Comparison of ENCODE assay signal across 13 mouse cellular contexts in the genomic region with DNA sequence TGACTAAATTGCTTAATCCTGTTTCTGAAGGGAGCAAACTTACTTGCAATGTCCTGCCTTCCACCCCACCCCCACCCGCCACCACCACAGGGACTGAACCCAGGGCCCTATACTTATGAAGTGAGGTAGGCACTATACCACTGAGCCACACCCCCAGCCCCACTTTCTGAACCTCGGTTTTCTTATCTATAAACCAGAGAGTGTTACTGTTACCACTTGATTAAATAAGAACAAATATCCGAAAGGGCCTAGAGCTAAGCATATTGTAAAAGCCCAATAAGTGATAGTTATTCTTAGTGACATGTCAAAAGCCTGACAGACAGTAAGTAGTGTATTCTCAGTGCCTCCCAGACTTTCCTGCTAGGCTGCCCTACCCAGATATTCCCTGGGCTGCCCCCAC. TPM values are rescaled to one million over a fixed set of nuclear protein-coding genes. Genes with fewer than 3 reads are reported as not detected.
A peak's percentile ranks its signal among the peaks of the same experiment; 100 is the strongest.
DNase-seq lines count a peak whose midpoint lies in the region; ATAC-seq lines count a peak whose summit lies in the region.
"Had no signal": no experiment of that assay in that cellular context is flagged by ENCODE, and none has a peak within 500 bp of the region (broad histone marks: within the 10 kb centered on the region; RNA-seq: fewer than 3 reads in every experiment).

No protein-coding gene starts in this region.

- no peak overlapping the region for H3K4me3 ChIP-seq in heart, embryonic 10.5 days
- H3K4me3 ChIP-seq in lung, embryonic 15.5 days = no peak overlapping the region
- no peak overlapping the region for H3K4me3 ChIP-seq in stomach, embryonic 14.5 days (ENCODE audit: low read depth, low read length)
- H3K4me3 ChIP-seq: hindbrain, embryonic 15.5 days; neural tube, embryonic 12.5 days had no signal

- no peak overlapping the region for H3K4me2 ChIP-seq in lung, embryonic 15.5 days
- H3K4me2 ChIP-seq in stomach, embryonic 14.5 days (replicated peaks; ENCODE audit: low read depth, low read length) = no peak overlapping the region
- H3K4me2 ChIP-seq: hindbrain, embryonic 15.5 days; neural tube, embryonic 12.5 days had no signal

- peaks cover 8% of the 10 kb centered on the region; the same call in 1 of the 2 replicates for H3K36me3 ChIP-seq in heart, embryonic 10.5 days
- no peaks in the 10 kb centered on the region for H3K36me3 ChIP-seq in lung, embryonic 15.5 days
- H3K36me3 ChIP-seq in stomach, embryonic 14.5 days (ENCODE audit: control insufficient read depth, insufficient read depth, low read length) = 0 out of 2 replicates have a peak, but pooled peaks cover 1% of the 10 kb centered on the region
- H3K36me3 ChIP-seq: hindbrain, embryonic 15.5 days had no signal

- H3K27ac ChIP-seq in heart, embryonic 10.5 days = peak overlapping the region; percentile 76
- H3K27ac ChIP-seq in lung, embryonic 15.5 days = peak overlapping the region; percentile 37; the same call in 1 of the 2 replicates
- peak overlapping the region; percentile 48; the same call in 1 of the 2 replicates for H3K27ac ChIP-seq in stomach, embryonic 14.5 days (ENCODE audit: low read length)
- H3K27ac ChIP-seq: hindbrain, embryonic 15.5 days; neural tube, embryonic 12.5 days had no signal

- DNase-seq in heart, embryonic 10.5 days (ENCODE audit: low spot score) = no peak
- DNase-seq in heart, postnatal 10 days = no peak
- DNase-seq in lung, postnatal 14 days = no peak
- peak; percentile 61 for DNase-seq in liver
- DNase-seq in cerebellum, adult 8-10 months = no peak
- no peak for DNase-seq in adrenal gland, adult 2 months
- DNase-seq: cerebellum, postnatal 14 days had no signal

- no peaks in the 10 kb centered on the region for H3K9me3 ChIP-seq in heart, embryonic 10.5 days
- H3K9me3 ChIP-seq in lung, embryonic 15.5 days = no peaks in the 10 kb centered on the region
- no peaks in the 10 kb centered on the region for H3K9me3 ChIP-seq in stomach, embryonic 14.5 days (ENCODE audit: control insufficient read depth, low read depth, low read length)
- H3K9me3 ChIP-seq: hindbrain, embryonic 15.5 days; neural tube, embryonic 12.5 days had no signal

- no peaks in the 10 kb centered on the region for H3K27me3 ChIP-seq in heart, embryonic 10.5 days (ENCODE audit: insufficient read depth, poor library complexity, severe bottlenecking)
- no peaks in the 10 kb centered on the region for H3K27me3 ChIP-seq in lung, embryonic 15.5 days
- no peaks in the 10 kb centered on the region for H3K27me3 ChIP-seq in stomach, embryonic 14.5 days (ENCODE audit: control insufficient read depth, insufficient read depth, low read length)
- H3K27me3 ChIP-seq: hindbrain, embryonic 15.5 days; neural tube, embryonic 12.5 days had no signal

- 36% methylated on average over 3 of the region's 3 CpGs for WGBS in heart, embryonic 10.5 days
- WGBS in lung, embryonic 15.5 days = 39% methylated on average over 3 of the region's 3 CpGs
- 36% methylated on average over 3 of the region's 3 CpGs for WGBS in stomach, embryonic 14.5 days

- no peak for ATAC-seq in lung, embryonic 15.5 days (ENCODE audit: borderline replicate concordance, extremely low read depth, low FRiP score, low TSS enrichment)
- ATAC-seq in stomach, embryonic 14.5 days (ENCODE audit: insufficient number of reproducible peaks, insufficient read depth, low FRiP score, low read depth) = no peak

- H3K4me1 ChIP-seq in heart, embryonic 10.5 days = peaks cover 55% of the 10 kb centered on the region
- H3K4me1 ChIP-seq in lung, embryonic 15.5 days = peaks cover 35% of the 10 kb centered on the region
- H3K4me1 ChIP-seq in stomach, embryonic 14.5 days (ENCODE audit: control insufficient read depth, insufficient read depth, low read length) = peaks cover 27% of the 10 kb centered on the region

- intact Hi-C loops in heart, postnatal 10 days (cut with DNase I) = no loop called here

- H3K9ac ChIP-seq in lung, embryonic 15.5 days = no peak overlapping the region
- H3K9ac ChIP-seq in stomach, embryonic 14.5 days (replicated peaks; ENCODE audit: low read depth, low read length) = no peak overlapping the region
- H3K9ac ChIP-seq: hindbrain, embryonic 15.5 days; neural tube, embryonic 12.5 days had no signal

RNA-seq across cellular contexts. Expression of a gene that starts 15.9 kb away (rescaled TPM):
- polyA plus RNA-seq in heart, embryonic 10.5 days (2016; fragmentation: Nextera tagmentation; extraction: Ambion mirVana) = 17.4 and 18.6 TPM in 2 replicates
- 10 to 100 TPM; 13.4 to 13.7 TPM for total RNA-seq in heart, postnatal 10 days (2021)
- 18.3 and 19.1 TPM in 2 replicates for polyA plus RNA-seq in lung, embryonic 15.5 days (2015; fragmentation: Nextera tagmentation; extraction: Ambion mirVana)
- polyA plus RNA-seq in stomach, embryonic 14.5 days (2014; fragmentation: Nextera tagmentation; extraction: Ambion mirVana) = 10.9 and 12.8 TPM in 2 replicates
- 10 to 100 TPM; 21.2 to 22.0 TPM for total RNA-seq in adrenal gland, adult 2 months (2021)
- polyA plus RNA-seq in adrenal gland, adult 2 months (2012; rRNA removed) = 27.6 and 30.1 TPM in 2 replicates

RNA-seq across cellular contexts. Expression of a gene that starts 21.2 kb away (rescaled TPM):
- 6.0 and 7.5 TPM in 2 replicates for polyA plus RNA-seq in heart, embryonic 10.5 days (2016; fragmentation: Nextera tagmentation; extraction: Ambion mirVana)
- total RNA-seq in heart, postnatal 10 days (2021) = 10 to 100 TPM; 23.8 to 27.9 TPM
- 13.6 and 14.7 TPM in 2 replicates for polyA plus RNA-seq in lung, embryonic 15.5 days (2015; fragmentation: Nextera tagmentation; extraction: Ambion mirVana)
- polyA plus RNA-seq in stomach, embryonic 14.5 days (2014; fragmentation: Nextera tagmentation; extraction: Ambion mirVana) = 5.6 and 6.9 TPM in 2 replicates
- total RNA-seq in adrenal gland, adult 2 months (2021) = 1 to 10 TPM; 5.8 to 9.8 TPM
- polyA plus RNA-seq in adrenal gland, adult 2 months (2012; rRNA removed) = 14.9 and 16.0 TPM in 2 replicates
- polyA plus RNA-seq: C2C12 had no signal

RNA-seq across cellular contexts. Expression of a gene that starts 33.3 kb away (rescaled TPM):
- polyA plus RNA-seq in heart, embryonic 10.5 days (2016; fragmentation: Nextera tagmentation; extraction: Ambion mirVana) = 0.39 TPM in 1 of 2 replicates, not detected in the other
- not detected for total RNA-seq in heart, postnatal 10 days (2021)
- 1.3 and 1.6 TPM in 2 replicates for polyA plus RNA-seq in lung, embryonic 15.5 days (2015; fragmentation: Nextera tagmentation; extraction: Ambion mirVana)
- 6.0 and 8.6 TPM in 2 replicates for polyA plus RNA-seq in stomach, embryonic 14.5 days (2014; fragmentation: Nextera tagmentation; extraction: Ambion mirVana)
- 1 to 10 TPM in 1 of 2 experiments, under 1 TPM in 1; 0.23 to 2.2 TPM for total RNA-seq in adrenal gland, adult 2 months (2021)
- polyA plus RNA-seq in adrenal gland, adult 2 months (2012; rRNA removed) = 0.34 and 0.91 TPM in 2 replicates
- total RNA-seq: heart, adult 18-20 months had no signal

RNA-seq across cellular contexts. Expression of a gene that starts 46.6 kb away (rescaled TPM):
- polyA plus RNA-seq in heart, embryonic 10.5 days (2016; fragmentation: Nextera tagmentation; extraction: Ambion mirVana) = 0.55 and 0.69 TPM in 2 replicates
- 1 to 10 TPM; 3.5 to 7.5 TPM for total RNA-seq in heart, postnatal 10 days (2021)
- polyA plus RNA-seq in lung, embryonic 15.5 days (2015; fragmentation: Nextera tagmentation; extraction: Ambion mirVana) = 0.59 and 1.1 TPM in 2 replicates
- polyA plus RNA-seq in stomach, embryonic 14.5 days (2014; fragmentation: Nextera tagmentation; extraction: Ambion mirVana) = 0.20 TPM in 2 replicates
- 10 to 100 TPM in 1 of 2 experiments, 1 to 10 TPM in 1; 3.1 to 28.4 TPM for total RNA-seq in adrenal gland, adult 2 months (2021)
- polyA plus RNA-seq in adrenal gland, adult 2 months (2012; rRNA removed) = 12.8 and 21.4 TPM in 2 replicates
